Mouse (Mus musculus): ENCODE measurements around the gene Zfp667. TPM values are rescaled to one million over a fixed set of nuclear protein-coding genes. Genes with fewer than 3 reads are reported as not detected.
"Not testable (repeated sequence)": the region's sequence is repeated elsewhere in the genome, so short reads cannot be mapped to it uniquely, and the experiment has no call there.

Gene Zfp667
- total and polyA plus RNA-seq, 2 experiments from 2014 or later = 5.2 to 12.4 TPM

DNA sequence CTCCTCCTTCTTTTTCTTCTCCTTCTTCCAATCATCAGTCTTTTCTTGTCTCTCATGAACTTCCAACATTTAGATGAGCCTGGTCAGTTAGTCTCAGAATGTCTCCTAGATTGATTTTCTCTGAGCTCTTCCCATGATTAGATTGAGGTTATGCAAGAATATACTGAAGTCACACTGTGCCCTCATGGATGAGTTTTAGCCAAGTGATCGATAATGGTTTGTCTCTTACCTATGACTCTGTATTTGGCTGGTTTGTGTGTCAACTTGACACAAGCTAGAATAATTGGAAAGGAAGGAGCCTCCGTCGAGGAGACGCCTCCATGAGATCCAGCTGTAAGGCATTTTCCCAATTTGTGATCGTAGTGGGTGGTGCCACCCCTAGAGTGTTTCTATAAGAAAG is 31.9 kb upstream of the Zfp667 start:
- Histone ChIP-seq H3K4me3 (ENCODE audit: low read depth, low read length) (no peak overlapping the region), H3K36me3 (ENCODE audit: insufficient read depth, low read length) (no peaks in the 10 kb centered on the region), H3K4me1 (ENCODE audit: insufficient read depth, low read length) (no peaks in the 10 kb centered on the region), H3K27me3 (ENCODE audit: insufficient read depth, low read length) (no peaks in the 10 kb centered on the region), H3K27ac (ENCODE audit: low read depth, low read length) (no peak overlapping the region), H3K9ac (replicated peaks; ENCODE audit: low read length, poor library complexity, severe bottlenecking) (no peak overlapping the region), H3K9me3 (ENCODE audit: low read length) (0 out of 2 replicates have a peak, but pooled peaks cover 5% of the 10 kb centered on the region), H3K4me2 (ENCODE audit: low read depth, low read length, poor library complexity, severe bottlenecking) (no peak overlapping the region)
- TF ChIP-seq CTCF (IDR thresholded peaks at IDR 0.05) = no peak
- no peak for DNase-seq (ENCODE audit: low spot score)
- 92% methylated on average over 5 of the region's 5 CpGs for WGBS
- ATAC-seq (ENCODE audit: low FRiP score) = no peak

DNA sequence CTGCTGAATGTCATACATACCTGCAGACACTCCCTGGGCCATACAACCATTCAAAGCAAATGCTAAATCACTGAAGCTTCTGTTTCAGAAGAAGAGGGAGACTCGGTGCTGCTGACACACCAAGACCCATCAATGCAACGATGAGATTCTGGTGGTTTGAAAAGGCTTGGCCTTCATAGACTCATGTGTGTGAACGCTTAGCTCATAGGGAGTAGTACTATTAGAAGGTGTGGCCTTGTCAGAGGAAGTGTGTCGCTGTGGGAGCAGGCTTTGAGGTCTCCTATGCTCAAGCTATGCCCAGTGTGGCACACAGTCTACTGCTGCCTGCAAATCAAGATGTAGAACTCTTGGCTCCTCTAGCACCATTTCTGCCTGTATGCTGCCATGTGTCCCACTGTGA is 29.0 kb upstream of the Zfp667 start:
- 0 out of 2 replicates have a peak, but pooled peaks cover 8% of the 10 kb centered on the region for H3K9me3 ChIP-seq (ENCODE audit: low read length)
- no peaks in the 10 kb centered on the region for H3K27me3 ChIP-seq (ENCODE audit: insufficient read depth, low read length)
- DNase-seq (ENCODE audit: low spot score) (no peak), ATAC-seq (ENCODE audit: low FRiP score) (no peak)
- no peak overlapping the region for H3K9ac ChIP-seq (replicated peaks; ENCODE audit: low read length, poor library complexity, severe bottlenecking)
- no peaks in the 10 kb centered on the region for H3K36me3 ChIP-seq (ENCODE audit: insufficient read depth, low read length)
- no peak overlapping the region for H3K4me2 ChIP-seq (ENCODE audit: low read depth, low read length, poor library complexity, severe bottlenecking)
- no peaks in the 10 kb centered on the region for H3K4me1 ChIP-seq (ENCODE audit: insufficient read depth, low read length)
- H3K4me3 ChIP-seq (ENCODE audit: low read depth, low read length) = no peak overlapping the region
- no peak overlapping the region for H3K27ac ChIP-seq (ENCODE audit: low read depth, low read length)
- no peak for TF ChIP-seq CTCF (IDR thresholded peaks at IDR 0.05)
- WGBS = 84% methylated on average over 4 of the region's 4 CpGs

GRCm38 (mm10) chr7:6258232-6259220 is 27.9 kb upstream of the Zfp667 start:
- no peaks in the 10 kb centered on the region for H3K36me3 ChIP-seq (ENCODE audit: insufficient read depth, low read length)
- no peaks in the 10 kb centered on the region for H3K27me3 ChIP-seq (ENCODE audit: insufficient read depth, low read length)
- no peak for ATAC-seq (ENCODE audit: low FRiP score)
- TF ChIP-seq CTCF (IDR thresholded peaks at IDR 0.05) = no peak
- 0 out of 2 replicates have a peak, but pooled peaks cover 8% of the 10 kb centered on the region for H3K9me3 ChIP-seq (ENCODE audit: low read length)
- H3K4me2 ChIP-seq (ENCODE audit: low read depth, low read length, poor library complexity, severe bottlenecking) = no peak overlapping the region
- no peak overlapping the region for H3K9ac ChIP-seq (replicated peaks; ENCODE audit: low read length, poor library complexity, severe bottlenecking)
- no peak for DNase-seq (ENCODE audit: low spot score)
- no peaks in the 10 kb centered on the region for H3K4me1 ChIP-seq (ENCODE audit: insufficient read depth, low read length)
- no peak overlapping the region for H3K27ac ChIP-seq (ENCODE audit: low read depth, low read length)
- H3K4me3 ChIP-seq (ENCODE audit: low read depth, low read length) = no peak overlapping the region
- WGBS = 29% methylated on average over 16 of the region's 16 CpGs

DNA sequence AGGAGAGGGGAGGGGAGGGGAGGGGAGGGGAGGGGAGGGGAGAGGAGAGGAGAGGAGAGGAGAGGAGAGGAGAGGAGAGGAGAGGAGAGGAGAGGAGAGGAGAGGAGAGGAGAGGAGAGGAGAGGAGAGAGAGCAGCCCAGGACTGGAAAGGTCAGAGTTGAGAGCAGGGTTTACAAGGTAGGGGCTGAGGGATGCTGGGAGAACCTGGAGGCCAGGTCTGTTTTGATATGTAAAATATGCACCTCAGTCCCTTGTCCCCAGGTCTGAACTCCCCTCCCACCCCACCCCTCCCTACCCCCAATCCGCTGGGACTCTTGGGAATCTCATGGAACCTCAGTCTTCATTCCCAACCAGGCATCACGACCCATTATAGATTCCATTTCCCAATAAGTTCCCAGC is 26.4 kb upstream of the Zfp667 start:
- H3K4me3 ChIP-seq (ENCODE audit: low read depth, low read length); H3K4me1 ChIP-seq (ENCODE audit: insufficient read depth, low read length); H3K27me3 ChIP-seq (ENCODE audit: insufficient read depth, low read length); ATAC-seq (ENCODE audit: low FRiP score); H3K9me3 ChIP-seq (ENCODE audit: low read length); H3K36me3 ChIP-seq (ENCODE audit: insufficient read depth, low read length); DNase-seq (ENCODE audit: low spot score); H3K27ac ChIP-seq (ENCODE audit: low read depth, low read length); H3K4me2 ChIP-seq (ENCODE audit: low read depth, low read length, poor library complexity, severe bottlenecking); H3K9ac ChIP-seq (replicated peaks; ENCODE audit: low read length, poor library complexity, severe bottlenecking): not testable (repeated sequence)
- 35% methylated on average over 2 of the region's 2 CpGs for WGBS

- Histone ChIP-seq H3K4me1 (ENCODE audit: insufficient read depth, low read length) (no peaks in the 10 kb centered on the region), H3K9me3 (ENCODE audit: low read length) (0 out of 2 replicates have a peak, but pooled peaks cover 3% of the 10 kb centered on the region), H3K9ac (replicated peaks; ENCODE audit: low read length, poor library complexity, severe bottlenecking) (no peak overlapping the region), H3K27ac (ENCODE audit: low read depth, low read length) (no peak overlapping the region), H3K27me3 (ENCODE audit: insufficient read depth, low read length) (no peaks in the 10 kb centered on the region), H3K4me2 (ENCODE audit: low read depth, low read length, poor library complexity, severe bottlenecking) (no peak overlapping the region), H3K4me3 (ENCODE audit: low read depth, low read length) (no peak overlapping the region), H3K36me3 (ENCODE audit: insufficient read depth, low read length) (no peaks in the 10 kb centered on the region)
- ATAC-seq (ENCODE audit: low FRiP score) (no peak), DNase-seq (ENCODE audit: low spot score) (no peak)
- 84% methylated on average over 3 of the region's 3 CpGs for WGBS
- TF ChIP-seq CTCF (IDR thresholded peaks at IDR 0.05) = peak; percentile 28; the same call in 1 of the 2 replicates
These were observed 24.3 kb upstream of the Zfp667 start for GRCm38 (mm10) chr7:6262120-6262519.

DNA sequence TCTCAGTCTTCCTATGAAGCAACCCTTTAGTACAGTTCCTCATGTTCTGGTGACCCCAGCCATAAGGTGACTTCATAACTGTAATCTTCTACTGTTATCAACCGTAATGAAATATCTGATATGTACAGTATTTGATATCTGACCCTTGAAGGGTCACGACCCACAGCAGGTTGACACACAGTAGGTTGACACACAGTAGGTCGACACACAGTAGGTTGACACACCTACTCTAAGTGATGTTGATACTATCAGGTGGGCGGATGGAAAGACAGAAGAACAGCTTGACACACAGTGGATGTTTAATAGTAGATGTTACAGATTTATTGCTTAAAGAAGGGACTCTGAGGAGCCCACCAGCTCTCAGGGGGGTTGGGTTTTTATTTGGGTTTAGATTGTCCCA is 23.4 kb upstream of the Zfp667 start:
- Histone ChIP-seq H3K36me3 (ENCODE audit: insufficient read depth, low read length) (no peaks in the 10 kb centered on the region), H3K9ac (replicated peaks; ENCODE audit: low read length, poor library complexity, severe bottlenecking) (no peak overlapping the region), H3K4me2 (ENCODE audit: low read depth, low read length, poor library complexity, severe bottlenecking) (no peak overlapping the region), H3K4me3 (ENCODE audit: low read depth, low read length) (no peak overlapping the region), H3K27ac (ENCODE audit: low read depth, low read length) (no peak overlapping the region), H3K9me3 (ENCODE audit: low read length) (0 out of 2 replicates have a peak, but pooled peaks cover 3% of the 10 kb centered on the region), H3K27me3 (ENCODE audit: insufficient read depth, low read length) (no peaks in the 10 kb centered on the region), H3K4me1 (ENCODE audit: insufficient read depth, low read length) (no peaks in the 10 kb centered on the region)
- no peak for ATAC-seq (ENCODE audit: low FRiP score)
- 79% methylated on average over 4 of the region's 4 CpGs for WGBS
- no peak for TF ChIP-seq CTCF (IDR thresholded peaks at IDR 0.05)
- no peak for DNase-seq (ENCODE audit: low spot score)

All from midbrain, postnatal 0 days (tissue).